Mouse (Mus musculus) MEL (cell line): ENCODE results near the gene Col1a1. TPM values are rescaled to one million over a fixed set of nuclear protein-coding genes. Genes with fewer than 3 reads are reported as not detected.
"Not testable (repeated sequence)": the region's sequence is repeated elsewhere in the genome, so short reads cannot be mapped to it uniquely, and the experiment has no call there.

Experiments used
- DNase-seq: peaks from one replicate; pipeline ENCODE4 v3.0.0; 2011; ENCODE audit warnings: low read depth, low spot score
- H3K27ac ChIP-seq: 2 replicates; pipeline ENCODE4 v1.5.1; 2012; ENCODE audit warnings: low read depth, mild to moderate bottlenecking, control low read depth, low read length, moderate library complexity; ENCODE audit not compliant: control insufficient read depth
- H3K27me3 ChIP-seq, 2 experiments: fragments of 150-350 bp in 1 of 2; sonication (generic) in 1 of 2; 2 replicates each; pipeline ENCODE4 v1.6.1; 2012; ENCODE audit warnings: low read length in 2 of 2, mild to moderate bottlenecking in 2 of 2, improper control_type of control experiment in 1 of 2, moderate library complexity in 1 of 2; ENCODE audit not compliant: insufficient read depth in 2 of 2, control insufficient read depth in 1 of 2
- H3K36me3 ChIP-seq, 2 experiments: 2 replicates each; pipeline ENCODE4 v1.6.1; 2012 to 2014; ENCODE audit warnings: low read length in 2 of 2, improper control_type of control experiment in 1 of 2, inconsistent platforms in 1 of 2, mild to moderate bottlenecking in 1 of 2; ENCODE audit not compliant: insufficient read depth in 2 of 2, control insufficient read depth in 1 of 2
- H3K4me1 ChIP-seq, 2 experiments: fragments of 150-350 bp in 1 of 2; sonication (generic) in 1 of 2; 2 replicates each; pipeline ENCODE4 v1.6.1; 2012; ENCODE audit warnings: low read length in 2 of 2, improper control_type of control experiment in 1 of 2, mild to moderate bottlenecking in 1 of 2; ENCODE audit not compliant: insufficient read depth in 2 of 2, control insufficient read depth in 1 of 2
- H3K4me3 ChIP-seq, 2 experiments: fragments of 150-350 bp in 1 of 2; sonication (generic) in 1 of 2; 2 replicates each; pipeline ENCODE4 v1.5.1; 2012; ENCODE audit warnings: low read depth in 2 of 2, low read length in 2 of 2, mild to moderate bottlenecking in 2 of 2, moderate library complexity in 2 of 2, control low read depth in 1 of 2, improper control_type of control experiment in 1 of 2; ENCODE audit not compliant: control insufficient read depth in 1 of 2, insufficient read depth in 1 of 2
- H3K79me2 ChIP-seq: 2 replicates; pipeline ENCODE4 v1.6.1; 2012; ENCODE audit warnings: mild to moderate bottlenecking, low read length, moderate library complexity; ENCODE audit not compliant: control insufficient read depth, poor library complexity, insufficient read depth
- H3K9ac ChIP-seq: 2 replicates; pipeline ENCODE4 v1.6.1; 2012; ENCODE audit warnings: low read depth, mild to moderate bottlenecking, control low read depth, low read length, moderate library complexity; ENCODE audit not compliant: control insufficient read depth, poor library complexity, severe bottlenecking
- H3K9me3 ChIP-seq: fragments of 150-350 bp; sonication (generic); replicated peaks from 2 replicates; pipeline ENCODE4 v1.6.1; 2012; ENCODE audit warnings: mild to moderate bottlenecking, low read length, improper control_type of control experiment, moderate library complexity; ENCODE audit not compliant: insufficient read depth
- CHD2 ChIP-seq: IDR thresholded peaks from 2 replicates; pipeline ENCODE4 v1.6.1; 2011; ENCODE audit warnings: low read length, improper control_type of control experiment
- CTCF ChIP-seq, 3 experiments: IDR thresholded peaks in 2 of 3; conservative IDR thresholded peaks in 1 of 3; 2 replicates each; pipeline ENCODE4 v1.5.1; 2011 to 2012; ENCODE audit warnings: low read length in 3 of 3, low read depth in 2 of 3, mild to moderate bottlenecking in 2 of 3, improper control_type of control experiment in 1 of 3, inconsistent platforms in 1 of 3, mixed read lengths in 1 of 3, moderate library complexity in 1 of 3; ENCODE audit not compliant: control insufficient read depth in 1 of 3, insufficient read depth in 1 of 3, poor library complexity in 1 of 3, severe bottlenecking in 1 of 3
- EP300 ChIP-seq, 2 experiments: IDR thresholded peaks; 2 replicates each; pipeline ENCODE4 v1.6.1; 2011; ENCODE audit warnings: improper control_type of control experiment in 2 of 2, low read length in 2 of 2, low read depth in 1 of 2, mild to moderate bottlenecking in 1 of 2
- GABPA ChIP-seq: IDR thresholded peaks from 2 replicates; pipeline ENCODE4 v1.6.1; 2012; ENCODE audit warnings: low read depth, mild to moderate bottlenecking, inconsistent platforms, low read length, improper control_type of control experiment, moderate library complexity
- MAFK ChIP-seq: IDR thresholded peaks from 2 replicates; pipeline ENCODE4 v1.6.1; 2011; ENCODE audit warnings: low read depth, mild to moderate bottlenecking, low read length, improper control_type of control experiment, borderline replicate concordance
- POLR2AphosphoS5 ChIP-seq: IDR thresholded peaks from 2 replicates; pipeline ENCODE4 v1.6.1; 2012; ENCODE audit warnings: low read depth, borderline replicate concordance, mild to moderate bottlenecking, inconsistent platforms, low read length, moderate library complexity, mixed read lengths
- RAD21 ChIP-seq: IDR thresholded peaks from 2 replicates; pipeline ENCODE4 v1.6.1; 2011; ENCODE audit warnings: mild to moderate bottlenecking, low read depth, low read length, improper control_type of control experiment
- TAL1 ChIP-seq: IDR thresholded peaks from 2 replicates; pipeline ENCODE4 v1.6.1; 2012; ENCODE audit warnings: mild to moderate bottlenecking, inconsistent platforms, low read length, moderate library complexity, mixed read lengths
- TBP ChIP-seq: IDR thresholded peaks from 2 replicates; pipeline ENCODE4 v1.8.0; 2011; ENCODE audit warnings: low read depth, low read length, improper control_type of control experiment
- polyA plus RNA-seq, 2 experiments: library from polyadenylated mRNA; stranded (reverse) in 1 of 2; unstranded in 1 of 2; fragments of >175 nt in 1 of 2; fragments of >200 nt in 1 of 2; gene quantifications; 2 replicates each; pipeline versions ENCODE4 v1.2.1 to v1.2.4; 2012; ENCODE audit warnings: low replicate concordance in 2 of 2, low read depth in 1 of 2; ENCODE audit not compliant: insufficient read length in 2 of 2, insufficient read depth in 1 of 2, missing spikeins in 1 of 2
- total RNA-seq: library from RNA; depleted of rRNA; stranded (reverse); fragments of 300-350 nt; gene quantifications from 2 replicates; pipeline ENCODE4 v1.2.3, GENCODE M21; 2012

Gene Col1a1
- total and polyA plus RNA-seq, 3 experiments: 0.12 to 0.61 TPM; not detected in 1

GRCm38 (mm10) chr11:94967419-94967818 is 31.4 kb downstream of the Col1a1 start, which contains the start of gene Hils1:
Gene Hils1, plus strand, starts transcription at chr11:94967593.
- DNase-seq: no peak
- H3K9me3 ChIP-seq: no peaks in the 10 kb centered on the region
- H3K9ac ChIP-seq: no peak within 1 kb of the TSS
- H3K4me1 ChIP-seq: peaks cover 0 to 3% of the 10 kb centered on the region in 2 experiments; a peak in 1 of 4 replicates
- H3K27me3 ChIP-seq: peaks cover 31 to 36% of the 10 kb centered on the region in 2 experiments
- H3K79me2 ChIP-seq: no peaks in the 10 kb centered on the region
- H3K27ac ChIP-seq: no peak within 1 kb of the TSS
- no peak within 1 kb of the TSS for H3K4me3 ChIP-seq
- TF ChIP-seq POLR2AphosphoS5 (no peak), CTCF (IDR thresholded peaks at IDR 0.05 in 2 of 3, conservative IDR thresholded peaks at IDR 0.05 in 1 of 3; ENCODE audit: control insufficient read depth in 1 of 3, insufficient read depth in 1 of 3, low read depth in 2 of 3, low read length in 3 of 3, poor library complexity in 1 of 3, severe bottlenecking in 1 of 3) (peak in 1 of 3 experiments; percentile 15; a peak in 1 of 6 replicates)
- no peaks in the 10 kb centered on the region for H3K36me3 ChIP-seq

- Histone ChIP-seq H3K27ac (no peak overlapping the region), H3K79me2 (no peaks in the 10 kb centered on the region), H3K27me3 (peaks cover 30 to 32% of the 10 kb centered on the region in 2 experiments), H3K36me3 (no peaks in the 10 kb centered on the region), H3K4me3 (no peak overlapping the region), H3K4me1 (peaks cover 0 to 3% of the 10 kb centered on the region in 2 experiments; a peak in 1 of 4 replicates), H3K9me3 (no peaks in the 10 kb centered on the region), H3K9ac (no peak overlapping the region)
- no peak for DNase-seq
- TF ChIP-seq TAL1: no peak
- no peak for TF ChIP-seq RAD21
- TF ChIP-seq CHD2: no peak
- TF ChIP-seq GABPA: no peak
- no peak for TF ChIP-seq EP300 (IDR thresholded peaks at IDR 0.05; ENCODE audit: low read depth in 1 of 2, low read length in 2 of 2)
- no peak for TF ChIP-seq MAFK
- TF ChIP-seq, all 39 proteins: peak for 0
Observed at GRCm38 (mm10) chr11:94968187-94968586, 32.2 kb downstream of the Col1a1 start.

GRCm38 (mm10) chr11:94969709-94970108 is 33.7 kb downstream of the Col1a1 start:
- H3K9me3 ChIP-seq, H3K9ac ChIP-seq, DNase-seq, H3K4me1 ChIP-seq, H3K27ac ChIP-seq, H3K79me2 ChIP-seq, H3K4me3 ChIP-seq, H3K36me3 ChIP-seq: not testable (repeated sequence)
- H3K27me3 ChIP-seq: peaks cover 21 to 22% of the 10 kb centered on the region in 2 experiments
- TF ChIP-seq TBP: peak; percentile 61
